Mouse (Mus musculus): ENCODE measurements around the gene Prdm11.

Gene Prdm11

DNA sequence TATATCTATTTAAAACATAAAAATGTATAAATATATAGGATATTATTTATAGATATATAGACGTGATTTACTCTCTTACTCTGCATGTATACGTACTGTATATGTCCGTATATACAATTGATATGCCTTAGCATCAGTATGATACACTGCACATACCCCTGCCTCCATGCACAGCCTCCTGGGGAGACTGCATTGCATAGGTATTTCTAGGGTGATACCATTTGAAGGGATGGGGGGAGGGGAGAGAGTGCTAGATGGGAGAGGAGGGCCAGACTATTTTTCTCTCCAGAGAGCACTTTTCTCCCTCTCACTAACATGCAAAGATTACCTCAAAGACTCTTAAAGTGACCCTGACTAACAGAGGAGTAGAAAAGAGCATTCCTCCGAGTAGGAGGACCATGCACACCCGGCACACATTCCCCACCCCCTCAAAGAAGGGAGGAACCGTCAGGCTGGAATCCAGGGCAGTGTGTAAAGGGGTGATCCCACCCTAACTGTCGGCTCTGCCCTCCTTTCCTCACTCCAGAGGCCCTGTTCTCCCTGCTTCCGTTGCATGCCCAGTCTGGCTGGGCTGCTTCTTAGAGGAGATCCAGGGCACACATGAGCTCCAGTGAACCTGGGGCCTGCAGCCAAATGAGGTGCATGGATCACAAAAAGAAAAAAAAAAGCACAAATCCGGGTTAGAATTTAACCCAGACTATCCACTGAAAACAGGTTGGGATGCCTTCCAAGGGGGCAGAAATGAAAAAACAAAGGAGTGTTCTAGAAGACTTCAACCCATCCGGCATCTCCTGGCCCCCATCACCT, 78.7 kb downstream of the Prdm11 start:
- no peak for DNase-seq (ENCODE audit: low spot score in 2 of 2)

GRCm38 (mm10) chr2:92966257-92966656, 79.7 kb downstream of the Prdm11 start:
- no peak for DNase-seq (ENCODE audit: low spot score in 2 of 2)

GRCm38 (mm10) chr2:92964345-92964744, 81.6 kb downstream of the Prdm11 start:
- DNase-seq (ENCODE audit: low spot score in 2 of 2): no peak

GRCm38 (mm10) chr2:92958640-92959039, 87.3 kb downstream of the Prdm11 start:
- no peak for DNase-seq (ENCODE audit: low spot score in 2 of 2)

DNA sequence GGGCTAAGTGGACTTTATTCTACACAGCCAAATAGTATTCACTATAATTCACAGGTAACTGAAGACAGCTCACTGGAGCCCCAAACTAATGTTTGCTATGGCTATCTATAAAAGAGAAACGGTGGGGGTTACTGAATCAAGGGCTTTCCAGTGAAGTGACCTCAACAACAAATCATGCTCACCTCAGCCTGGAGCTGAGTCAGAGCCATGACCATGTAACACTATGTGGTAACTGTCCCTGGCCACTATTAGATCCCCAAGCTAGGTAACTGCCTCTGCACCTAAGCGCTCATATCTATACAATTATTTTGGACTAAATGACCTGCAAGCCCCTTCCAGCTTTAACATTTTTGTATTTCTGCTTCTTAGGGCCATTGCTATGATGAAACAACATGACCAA, 89.0 kb downstream of the Prdm11 start:
- no peak for DNase-seq (ENCODE audit: low spot score in 2 of 2)

DNA sequence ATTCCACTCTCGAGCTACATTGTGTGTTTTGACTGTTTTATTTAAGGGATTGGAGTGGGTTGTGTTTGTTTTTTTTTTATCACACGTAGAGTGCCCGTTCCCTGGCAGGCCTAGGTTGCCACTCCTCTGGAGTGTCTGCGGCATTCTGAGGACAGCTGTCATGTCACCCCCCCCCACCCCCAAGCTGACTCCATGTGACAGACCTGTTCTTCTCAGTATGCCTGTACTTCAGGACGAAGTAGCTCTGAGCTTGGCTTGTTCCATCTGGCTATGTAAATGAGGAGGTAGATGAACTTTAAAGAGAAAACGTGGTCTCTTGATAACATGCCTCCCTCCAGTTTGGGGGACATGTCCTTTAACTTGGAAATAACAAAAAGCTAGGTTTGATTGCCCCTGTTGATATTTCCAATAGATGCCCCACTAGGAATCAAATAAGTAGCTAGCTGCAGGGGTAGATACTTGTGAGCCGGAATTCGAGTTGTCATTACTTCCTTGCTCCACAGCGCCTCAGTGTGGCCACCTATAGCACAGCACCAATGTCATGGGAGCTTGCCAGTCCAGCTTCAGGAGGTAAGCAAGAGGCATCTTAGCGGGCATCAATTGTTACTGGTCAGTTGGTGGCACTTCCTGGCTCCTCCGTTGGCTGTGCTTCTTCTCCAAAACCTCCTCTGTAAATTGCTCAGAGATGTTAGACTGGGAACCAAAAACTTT, 91.4 kb downstream of the Prdm11 start:
- peak; percentile 58 to 67 for DNase-seq (ENCODE audit: low spot score in 2 of 2)

GRCm38 (mm10) chr2:92953450-92953849, 92.5 kb downstream of the Prdm11 start:
- no peak for DNase-seq (ENCODE audit: low spot score in 2 of 2)

GRCm38 (mm10) chr2:92949518-92949917, 96.4 kb downstream of the Prdm11 start:
- DNase-seq (ENCODE audit: low spot score in 2 of 2): no peak

GRCm38 (mm10) chr2:92948699-92949300, 97.2 kb downstream of the Prdm11 start:
- DNase-seq (ENCODE audit: low spot score in 2 of 2): no peak

- DNase-seq (ENCODE audit: low spot score in 2 of 2): no peak
Measured at GRCm38 (mm10) chr2:92947981-92948698, 97.8 kb downstream of the Prdm11 start.

DNA sequence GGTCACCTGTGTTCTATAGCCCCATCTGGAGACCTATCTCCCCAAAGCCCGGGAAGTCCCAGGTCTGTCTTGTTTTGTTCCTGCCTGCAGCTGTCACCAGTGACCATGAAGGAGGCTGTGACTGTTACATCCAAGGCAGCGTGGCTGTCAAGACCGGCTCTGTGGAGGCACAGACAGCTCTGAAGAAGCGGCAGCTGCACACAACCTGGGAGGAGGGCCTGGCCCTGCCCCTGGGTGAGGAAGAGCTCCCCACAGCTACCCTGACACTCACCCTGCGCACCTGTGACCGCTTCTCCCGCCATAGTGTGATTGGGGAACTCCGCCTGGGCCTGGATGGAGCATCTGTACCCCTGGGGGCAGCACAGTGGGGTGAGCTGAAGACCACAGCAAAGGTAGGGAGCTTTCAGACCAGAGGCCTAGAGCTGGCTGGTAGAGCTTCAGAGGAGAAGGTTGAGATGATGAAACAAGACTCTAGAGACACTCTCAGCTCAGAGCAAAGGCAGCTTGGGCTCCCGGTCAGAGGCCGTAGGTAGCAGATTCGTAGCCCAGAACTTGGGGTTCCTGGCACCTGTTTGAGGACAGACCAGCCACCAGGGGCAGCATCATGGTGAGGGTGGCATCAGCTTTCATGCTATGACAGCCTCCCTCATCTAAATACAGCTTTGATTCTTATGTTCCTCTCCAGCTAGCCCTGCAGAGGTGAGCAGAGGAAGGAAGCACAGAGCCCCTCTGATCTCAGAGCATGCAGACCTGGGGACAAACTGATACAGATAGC, 100.0 kb downstream of the Prdm11 start:
- no peak for DNase-seq (ENCODE audit: low spot score in 2 of 2)

GRCm38 (mm10) chr2:92945125-92945746, 100.7 kb downstream of the Prdm11 start:
- DNase-seq (ENCODE audit: low spot score in 2 of 2): no peak

DNA sequence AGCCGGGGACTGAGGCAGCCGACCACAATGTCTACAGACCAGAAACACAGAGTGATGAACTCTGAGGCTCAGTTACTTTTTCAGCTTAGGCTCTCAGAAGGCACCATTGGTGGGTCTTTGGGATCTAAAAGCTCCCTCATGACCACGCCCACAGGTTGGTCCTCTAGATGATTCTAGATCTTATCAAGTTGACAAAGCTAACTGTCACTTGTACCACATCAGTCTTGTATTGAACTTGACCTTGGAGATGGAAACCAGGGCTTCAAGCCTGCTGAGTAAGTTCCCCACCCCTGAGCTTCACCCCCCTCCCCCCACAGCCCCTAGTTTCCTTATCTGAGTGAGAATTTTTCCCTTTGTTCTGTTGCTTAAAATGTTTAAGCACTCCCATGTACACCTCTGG, 101.6 kb downstream of the Prdm11 start:
- no peak for DNase-seq (ENCODE audit: low spot score in 2 of 2)

GRCm38 (mm10) chr2:92943406-92943805, 102.6 kb downstream of the Prdm11 start:
- DNase-seq (ENCODE audit: low spot score in 2 of 2): no peak

- no peak for DNase-seq (ENCODE audit: low spot score in 2 of 2)
Measured at GRCm38 (mm10) chr2:92941463-92941862, 104.5 kb downstream of the Prdm11 start.

DNA sequence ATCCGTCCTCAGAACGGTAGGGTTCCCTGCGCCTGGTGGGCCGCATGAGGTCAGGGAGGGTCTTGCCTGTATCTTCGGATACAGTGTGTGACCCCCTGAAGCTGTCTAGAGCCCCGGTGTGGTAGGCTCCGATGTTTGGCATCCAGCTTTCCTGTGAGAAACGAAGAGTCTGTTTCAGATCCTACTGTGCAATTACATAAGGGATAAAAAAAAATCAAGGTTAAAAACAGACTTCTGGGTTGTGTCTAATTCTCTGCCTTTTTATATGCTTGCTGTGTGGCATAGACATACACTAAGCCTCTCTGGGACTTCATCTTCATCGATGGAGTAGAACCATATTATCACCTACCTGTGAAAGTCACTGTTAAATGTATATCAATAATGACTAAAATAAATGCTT, 105.0 kb downstream of the Prdm11 start:
- DNase-seq (ENCODE audit: low spot score in 2 of 2): no peak

DNA sequence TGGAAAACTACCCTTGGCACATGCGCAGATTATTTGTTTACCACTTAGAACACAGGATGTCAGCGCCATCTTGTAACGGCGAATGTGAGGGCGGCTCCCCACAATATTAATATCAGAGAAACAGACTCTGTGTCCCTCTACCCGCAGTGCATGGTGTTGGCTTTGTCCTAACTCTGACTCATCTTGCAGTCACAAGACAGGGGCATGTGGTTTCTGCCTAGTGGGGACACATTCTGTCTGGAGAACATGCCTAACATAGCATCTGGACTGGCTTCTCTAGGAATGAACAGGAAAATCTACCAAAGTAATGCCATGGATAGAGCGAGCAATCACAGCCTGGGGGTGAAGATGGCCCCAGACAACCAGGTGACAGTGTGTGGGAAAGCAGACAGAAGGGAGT, 107.1 kb downstream of the Prdm11 start:
- DNase-seq (ENCODE audit: low spot score in 2 of 2): no peak

- DNase-seq (ENCODE audit: low spot score in 2 of 2): no peak
Measured at GRCm38 (mm10) chr2:92938063-92938462, 107.9 kb downstream of the Prdm11 start.

- no peak for DNase-seq (ENCODE audit: low spot score in 2 of 2)
Measured at GRCm38 (mm10) chr2:92935483-92935882, 110.5 kb downstream of the Prdm11 start.

DNA sequence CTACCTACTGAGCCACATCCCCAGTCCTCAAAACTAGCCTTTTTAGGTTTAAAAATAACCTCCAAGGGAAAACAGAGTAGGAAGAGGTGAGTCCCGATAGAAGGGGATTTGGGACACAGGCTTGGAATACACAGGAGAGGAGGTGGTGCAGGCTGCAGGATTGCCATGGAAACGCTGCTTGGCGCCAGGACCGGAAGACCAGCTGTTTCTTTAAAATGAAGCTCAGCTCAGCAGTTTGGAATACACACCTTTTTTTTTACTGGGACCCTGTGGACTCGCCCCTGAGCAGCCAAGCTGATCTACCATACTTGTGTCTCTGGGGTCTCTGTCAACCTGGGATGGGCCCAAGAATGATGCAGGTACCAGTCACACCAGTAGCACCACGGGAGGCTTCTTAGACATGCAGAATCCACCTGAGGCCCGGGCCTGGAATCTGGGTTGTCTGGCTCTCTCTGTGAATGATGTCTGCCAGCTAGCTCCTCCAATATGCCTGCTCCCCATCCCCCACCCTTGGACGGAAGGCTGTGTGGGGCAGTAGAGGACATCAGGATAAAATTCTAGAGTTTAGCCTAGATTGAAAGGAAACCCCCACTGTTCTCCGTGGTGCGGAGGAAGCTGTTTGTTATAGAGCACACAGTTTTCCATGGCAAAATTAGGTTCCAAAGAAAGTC, 111.5 kb downstream of the Prdm11 start:
- DNase-seq (ENCODE audit: low spot score in 2 of 2): no peak

Measured in urinary bladder, postnatal 36 days (tissue).